Mouse (Mus musculus): Measurements from ENCODE around the gene Ntn4.

Ntn4 gene

GRCm38 (mm10) chr10:93687781-93688180, 47.3 kb downstream of the Ntn4 start:
- no peak for DNase-seq

GRCm38 (mm10) chr10:93688306-93689171, 48.1 kb downstream of the Ntn4 start:
- DNase-seq, result no peak

GRCm38 (mm10) chr10:93691344-93691743, 50.9 kb downstream of the Ntn4 start:
- no peak for DNase-seq

GRCm38 (mm10) chr10:93695043-93695791, 54.7 kb downstream of the Ntn4 start:
- no peak for DNase-seq

GRCm38 (mm10) chr10:93696001-93696400, 55.5 kb downstream of the Ntn4 start:
- no peak for DNase-seq

- no peak for DNase-seq
Observed at GRCm38 (mm10) chr10:93697866-93698483, 57.5 kb downstream of the Ntn4 start.

- DNase-seq, result no peak
Observed at GRCm38 (mm10) chr10:93699689-93700478, 59.4 kb downstream of the Ntn4 start.

GRCm38 (mm10) chr10:93700589-93701363, 60.3 kb downstream of the Ntn4 start:
- no peak for DNase-seq

- DNase-seq, result no peak
Observed at GRCm38 (mm10) chr10:93703946-93704345, 63.5 kb downstream of the Ntn4 start.

- no peak for DNase-seq
Observed at GRCm38 (mm10) chr10:93707149-93708075, 66.9 kb downstream of the Ntn4 start.

- DNase-seq, result no peak
Observed at GRCm38 (mm10) chr10:93708076-93708473, 67.6 kb downstream of the Ntn4 start.

- DNase-seq, result no peak
Observed at GRCm38 (mm10) chr10:93708515-93708914, 68.0 kb downstream of the Ntn4 start.

GRCm38 (mm10) chr10:93709536-93709935, 69.1 kb downstream of the Ntn4 start:
- no peak for DNase-seq

GRCm38 (mm10) chr10:93721625-93722337, 81.3 kb downstream of the Ntn4 start:
- no peak for DNase-seq

GRCm38 (mm10) chr10:93723942-93724542, 83.6 kb downstream of the Ntn4 start:
- DNase-seq, result no peak

- DNase-seq, result no peak
Observed at GRCm38 (mm10) chr10:93728131-93728530, 87.7 kb downstream of the Ntn4 start.

- no peak for DNase-seq
Observed at GRCm38 (mm10) chr10:93730514-93730913, 90.0 kb downstream of the Ntn4 start.

GRCm38 (mm10) chr10:93731248-93731691, 90.8 kb downstream of the Ntn4 start:
- DNase-seq, result no peak

GRCm38 (mm10) chr10:93736114-93736645, 95.7 kb downstream of the Ntn4 start:
- peak; percentile 34 for DNase-seq

All from right cerebral cortex, postnatal 4 days (tissue).